Mouse (Mus musculus) stomach, postnatal 0 days (tissue): ENCODE measurements around the gene Kif12.

ENCODE experiments used
- CTCF ChIP-seq: IDR thresholded peaks from 2 replicates; pipeline ENCODE4 v1.5.1; 2016; ENCODE audit warnings: antibody characterized with exemption, low read depth, mild to moderate bottlenecking, moderate library complexity
- EP300 ChIP-seq: optimal IDR thresholded peaks from 2 replicates; pipeline ENCODE3; 2016; ENCODE audit warnings: antibody characterized with exemption

DNA sequence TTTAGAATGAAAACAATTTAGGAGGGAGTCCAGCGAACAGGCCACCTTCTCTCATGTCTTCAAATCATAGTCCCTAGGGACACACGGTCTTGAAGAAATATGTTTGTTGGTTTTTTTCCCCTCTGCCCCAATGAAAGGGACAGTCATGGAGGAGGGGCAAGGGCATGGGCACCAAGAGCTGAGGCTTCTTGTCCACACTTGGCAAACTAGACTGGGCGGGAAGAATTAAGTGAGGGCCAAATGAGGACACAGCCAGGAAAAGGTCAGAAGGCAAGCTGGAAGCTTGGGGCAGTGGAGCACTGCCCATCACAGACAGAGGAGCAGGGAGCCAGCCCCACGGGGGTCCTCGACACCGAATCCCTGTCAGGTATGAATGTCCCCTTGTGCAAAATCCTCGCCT lies 31.9 kb upstream of the Kif12 start:
- no peak for TF ChIP-seq CTCF
- TF ChIP-seq EP300 = no peak
